Mouse (Mus musculus): ENCODE data around the gene Pafah1b2.

DNA sequence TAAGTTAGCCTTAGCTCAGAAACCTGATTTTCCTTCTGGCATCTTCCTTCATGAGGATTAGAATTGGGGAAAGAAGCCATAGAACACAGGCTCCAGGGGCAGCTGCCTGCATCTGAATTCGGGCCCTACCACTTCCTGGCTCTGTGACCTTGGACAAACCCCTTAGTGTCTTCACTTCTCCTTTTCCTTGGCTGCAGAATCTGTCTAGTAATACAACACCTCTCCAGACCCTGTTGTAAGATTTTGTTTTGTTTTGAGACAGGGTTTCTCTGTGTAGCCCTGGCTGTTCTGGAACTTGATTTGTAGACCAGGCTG, 2.9 kb downstream of the Pafah1b2 start:
- TF ChIP-seq CTCF (IDR thresholded peaks at IDR 0.05; ENCODE audit: extremely low read depth, insufficient read length, insufficient replicate concordance, low read depth, low read length) (no peak), POLR2A (IDR thresholded peaks at IDR 0.05; ENCODE audit: low read depth, low read length) (no peak)
